Mouse (Mus musculus) lung, adult 2 months (tissue): ENCODE measurements around the gene Musk.

ENCODE experiments used
- CTCF ChIP-seq: fragments of 200-500 bp; IDR thresholded peaks from 2 replicates; pipeline ENCODE4 v1.5.1; 2011; ENCODE audit warnings: mild to moderate bottlenecking, low read length, control low read depth; ENCODE audit not compliant: insufficient read depth
- POLR2A ChIP-seq: fragments of 200-500 bp; IDR thresholded peaks from 2 replicates; pipeline ENCODE4 v1.6.1; 2011; ENCODE audit warnings: low read depth, mild to moderate bottlenecking, control low read depth, low read length, borderline replicate concordance; ENCODE audit errors: extremely low read depth

GRCm38 (mm10) chr4:58286368-58287090, 769 bp downstream of the Musk start:
- TF ChIP-seq CTCF (no peak), POLR2A (no peak)
